Mouse (Mus musculus) intestine, embryonic 14.5 days (tissue): ENCODE measurements around the gene Mtor. TPM values are rescaled to one million over a fixed set of nuclear protein-coding genes. Genes with fewer than 3 reads are reported as not detected.
A peak's percentile ranks its signal among the peaks of the same experiment; 100 is the strongest.

Experiments used
- ATAC-seq: fragments of 200-750 bp; cut with Nextera tagmentation; replicated peaks from 2 replicates; pipeline ENCODE4 v1.8.0; 2017; ENCODE audit warnings: low read depth, moderate number of reproducible peaks, moderate TSS enrichment, moderate library complexity; ENCODE audit not compliant: low FRiP score, low TSS enrichment
- DNase-seq: peaks from one replicate; pipeline ENCODE4 v3.0.0-alpha.2; 2018; ENCODE audit warnings: low spot score
- H3K27ac ChIP-seq: fragments of 300-500 bp; sonication (generic); 2 replicates; pipeline ENCODE4 v1.5.1; 2014; ENCODE audit warnings: low read depth, mild to moderate bottlenecking, control low read depth
- H3K27me3 ChIP-seq: fragments of 300-500 bp; sonication (generic); replicated peaks from 2 replicates; pipeline ENCODE4 v1.6.1; 2014; ENCODE audit warnings: low read length, control low read depth; ENCODE audit not compliant: control insufficient read depth, insufficient read depth
- H3K36me3 ChIP-seq: fragments of 300-500 bp; sonication (generic); 2 replicates; pipeline ENCODE4 v1.6.1; 2014; ENCODE audit warnings: low read length, control low read depth; ENCODE audit not compliant: control insufficient read depth, insufficient read depth
- H3K4me1 ChIP-seq: fragments of 300-500 bp; sonication (generic); replicated peaks from 2 replicates; pipeline ENCODE4 v1.6.1; 2014; ENCODE audit warnings: low read length, control low read depth, mixed read lengths; ENCODE audit not compliant: control insufficient read depth, insufficient read depth
- H3K4me2 ChIP-seq: fragments of 300-500 bp; sonication (generic); 2 replicates; pipeline ENCODE4 v1.6.1; 2014; ENCODE audit warnings: low read length
- H3K4me3 ChIP-seq: fragments of 300-500 bp; sonication (generic); 2 replicates; pipeline ENCODE4 v1.5.1; 2014; ENCODE audit warnings: low read depth, low read length, control low read depth, mixed read lengths
- H3K9ac ChIP-seq: fragments of 300-500 bp; sonication (generic); 2 replicates; pipeline ENCODE4 v1.6.1; 2014; ENCODE audit warnings: mild to moderate bottlenecking, low read length
- H3K9me3 ChIP-seq: fragments of 300-500 bp; sonication (generic); 2 replicates; pipeline ENCODE4 v1.6.1; 2016; ENCODE audit warnings: low read length, control low read depth; ENCODE audit not compliant: control insufficient read depth
- WGBS: fragments of 180-500 bp; shearing (Covaris S2); extraction: QIAGEN DNeasy Blood & Tissue Kit; methylation state at CpG from one replicate; pipeline ENCODE4 v1.1.7; 2014; 5-methylcytosine and 5-hydroxymethylcytosine counted together
- polyA plus RNA-seq: library from polyadenylated mRNA; unstranded; fragments of >200 nt; fragmentation: Nextera tagmentation; extraction: Ambion mirVana; gene quantifications from 2 replicates; pipeline ENCODE4 v1.2.1, GENCODE M21; 2014

Gene Mtor
- polyA plus RNA-seq, 1 experiment from 2014 or later: 20.8 TPM

GRCm38 (mm10) chr4:148604141-148604540, 155.7 kb downstream of the Mtor start:
- no peaks in the 10 kb centered on the region for H3K27me3 ChIP-seq
- ATAC-seq (no peak), DNase-seq (no peak)
- no peaks in the 10 kb centered on the region for H3K4me1 ChIP-seq
- H3K9me3 ChIP-seq: no peaks in the 10 kb centered on the region
- no peak overlapping the region for H3K27ac ChIP-seq
- H3K36me3 ChIP-seq: no peaks in the 10 kb centered on the region
- no peak overlapping the region for H3K9ac ChIP-seq
- no peak overlapping the region for H3K4me3 ChIP-seq
- H3K4me2 ChIP-seq: no peak overlapping the region
- WGBS: 78% methylated on average over 7 of the region's 7 CpGs

GRCm38 (mm10) chr4:148604541-148605165, 156.2 kb downstream of the Mtor start:
- H3K36me3 ChIP-seq: peaks cover under 1% of the 10 kb centered on the region; the same call in 1 of the 2 replicates
- H3K4me1 ChIP-seq: no peaks in the 10 kb centered on the region
- no peak overlapping the region for H3K27ac ChIP-seq
- H3K4me3 ChIP-seq: no peak overlapping the region
- DNase-seq: peak; percentile 71
- no peak overlapping the region for H3K4me2 ChIP-seq
- H3K27me3 ChIP-seq: no peaks in the 10 kb centered on the region
- H3K9me3 ChIP-seq: no peaks in the 10 kb centered on the region
- 93% methylated on average over 3 of the region's 3 CpGs for WGBS
- ATAC-seq: 0 out of 2 replicates have a peak, but pooled peaks have one; percentile 11
- no peak overlapping the region for H3K9ac ChIP-seq

Other genes starting within 250 kb of the Mtor start
- 0.18 and 0.23 TPM in 2 replicates for gene Disp3, start 160.6 kb upstream of the Mtor start, polyA plus RNA-seq
- gene Ubiad1, start 3.8 kb upstream of the Mtor start, polyA plus RNA-seq: 17.1 and 18.8 TPM in 2 replicates
- gene Angptl7, start 51.8 kb downstream of the Mtor start, polyA plus RNA-seq: 0.28 and 0.35 TPM in 2 replicates
- gene Exosc10, start 109.8 kb downstream of the Mtor start, polyA plus RNA-seq: 89.2 and 100 TPM in 2 replicates
- 249 and 260 TPM in 2 replicates for gene Srm, start 142.9 kb downstream of the Mtor start, polyA plus RNA-seq
- 0.22 and 0.28 TPM in 2 replicates for gene Masp2, start 153.9 kb downstream of the Mtor start, polyA plus RNA-seq
- gene Tardbp, start 178.4 kb downstream of the Mtor start, polyA plus RNA-seq: 137 and 153 TPM in 2 replicates
- gene Gm572, start 194.7 kb downstream of the Mtor start, polyA plus RNA-seq: not detected in 2 replicates